Mouse (Mus musculus): ENCODE results near the gene Creg1. TPM values are rescaled to one million over a fixed set of nuclear protein-coding genes. Genes with fewer than 3 reads are reported as not detected.

Creg1 gene
- total RNA-seq, 2 experiments from 2014 or later, result 68.6 to 77.2 TPM

- no peak for DNase-seq (ENCODE audit: low spot score in 2 of 2)
Measured at GRCm38 (mm10) chr1:165781426-165781825, 17.9 kb downstream of the Creg1 start.

DNA sequence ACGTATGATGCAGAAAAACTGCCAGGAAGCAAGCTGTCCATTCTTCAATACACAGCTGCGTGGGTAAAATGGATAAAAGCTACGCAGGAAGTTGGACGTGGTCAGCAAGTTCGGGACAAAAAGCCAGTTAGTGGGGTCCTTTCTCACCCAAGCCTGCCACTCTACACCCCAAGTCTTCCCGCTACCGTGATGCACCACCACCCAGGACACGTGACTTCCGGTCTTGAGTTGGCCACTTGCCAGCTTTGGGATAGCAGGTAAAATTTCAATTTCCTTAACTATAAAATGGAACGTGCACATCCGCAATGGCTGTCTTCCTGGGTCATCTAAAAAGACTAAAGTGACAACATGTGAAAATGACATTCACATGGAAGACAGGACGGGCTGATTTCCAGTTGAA, 18.4 kb downstream of the Creg1 start:
- no peak for DNase-seq (ENCODE audit: low spot score in 2 of 2)

GRCm38 (mm10) chr1:165786296-165786695, 22.8 kb downstream of the Creg1 start:
- DNase-seq (ENCODE audit: low spot score in 2 of 2), result no peak

- DNase-seq (ENCODE audit: low spot score in 2 of 2), result no peak
Measured at GRCm38 (mm10) chr1:165788511-165788910, 25.0 kb downstream of the Creg1 start, which contains the start of gene Cd247. Gene Cd247, plus strand, starts transcription at chr1:165788681.

GRCm38 (mm10) chr1:165789066-165789660, 25.6 kb downstream of the Creg1 start:
- DNase-seq (ENCODE audit: low spot score in 2 of 2), result no peak

DNA sequence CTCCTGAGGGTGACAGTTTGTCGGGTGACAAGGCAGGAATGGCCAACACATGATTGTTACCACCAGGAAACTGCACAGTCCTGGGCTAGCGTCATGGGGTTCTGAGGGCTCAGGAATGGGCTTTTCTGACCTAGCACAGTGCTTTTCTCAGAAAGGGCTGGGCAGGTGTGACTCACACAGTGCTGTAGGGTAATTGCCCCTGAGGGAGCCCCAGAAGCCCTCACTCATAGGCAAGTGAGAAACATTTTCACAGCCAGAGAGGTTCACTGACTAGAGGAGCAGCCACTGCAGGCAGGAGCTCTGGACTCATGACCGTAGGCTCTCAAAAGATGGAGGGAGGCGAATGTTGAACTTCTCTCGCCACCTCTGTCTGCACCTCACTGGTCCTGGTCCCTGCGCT, 26.4 kb downstream of the Creg1 start:
- no peak for DNase-seq (ENCODE audit: low spot score in 2 of 2)

- DNase-seq (ENCODE audit: low spot score in 2 of 2), result no peak
Measured at GRCm38 (mm10) chr1:165790461-165791210, 27.1 kb downstream of the Creg1 start.

GRCm38 (mm10) chr1:165791411-165791810, 27.9 kb downstream of the Creg1 start:
- DNase-seq (ENCODE audit: low spot score in 2 of 2), result no peak

DNA sequence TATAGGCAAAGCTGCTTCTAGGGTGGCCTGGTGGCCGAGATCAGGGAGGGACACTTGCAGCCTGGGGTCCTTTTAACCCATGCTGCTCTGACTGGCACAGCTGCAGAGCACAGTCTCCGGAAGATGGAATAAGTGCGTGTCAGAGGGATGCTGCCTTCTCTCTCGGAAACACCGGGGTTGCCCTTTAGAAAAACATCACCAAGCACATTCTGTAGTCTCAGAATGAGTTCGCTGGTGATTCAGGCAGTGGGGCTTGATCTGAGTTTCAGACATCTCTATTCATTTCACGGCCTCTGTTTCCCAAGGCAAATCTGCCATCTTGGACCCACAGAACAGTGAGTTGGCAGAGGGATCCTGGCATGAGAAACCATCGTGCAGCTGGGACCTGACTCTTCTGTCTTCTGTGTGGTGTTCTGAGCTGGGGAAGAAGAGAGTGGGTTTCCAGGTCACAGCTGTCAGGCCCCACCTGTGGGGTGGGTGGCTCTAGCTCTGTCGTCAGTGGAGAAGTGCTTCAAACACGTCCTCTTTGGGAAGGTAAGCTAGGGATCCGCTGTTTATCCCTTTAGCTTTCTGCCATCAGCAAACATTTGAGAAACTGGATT, 38.3 kb downstream of the Creg1 start:
- DNase-seq (ENCODE audit: low spot score in 2 of 2), result no peak

- no peak for DNase-seq (ENCODE audit: low spot score in 2 of 2)
Measured at GRCm38 (mm10) chr1:165803107-165803506, 39.6 kb downstream of the Creg1 start.

GRCm38 (mm10) chr1:165804133-165804532, 40.6 kb downstream of the Creg1 start:
- DNase-seq (ENCODE audit: low spot score in 2 of 2), result no peak

- DNase-seq (ENCODE audit: low spot score in 2 of 2), result no peak
Measured at GRCm38 (mm10) chr1:165810633-165811032, 47.1 kb downstream of the Creg1 start.

DNA sequence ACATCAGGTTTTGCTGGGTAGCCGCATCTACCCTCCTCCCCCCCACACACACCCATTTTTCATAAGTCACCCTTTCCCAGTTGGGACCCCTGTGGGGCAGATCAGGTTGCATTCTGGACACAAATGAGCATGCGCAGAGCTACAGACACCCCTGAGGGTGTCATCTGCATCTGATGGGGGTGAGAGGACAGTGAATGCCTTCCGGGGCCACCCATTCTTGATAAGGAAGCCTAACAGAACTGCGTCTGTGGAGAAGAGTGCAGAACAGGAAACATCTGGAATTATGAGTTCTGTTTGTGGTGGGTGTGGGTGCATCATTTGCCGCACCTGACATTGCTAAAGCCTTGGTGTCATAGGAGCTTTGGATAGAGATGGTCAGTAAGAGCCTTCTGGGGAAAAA, 47.6 kb downstream of the Creg1 start:
- DNase-seq (ENCODE audit: low spot score in 2 of 2), result no peak

DNA sequence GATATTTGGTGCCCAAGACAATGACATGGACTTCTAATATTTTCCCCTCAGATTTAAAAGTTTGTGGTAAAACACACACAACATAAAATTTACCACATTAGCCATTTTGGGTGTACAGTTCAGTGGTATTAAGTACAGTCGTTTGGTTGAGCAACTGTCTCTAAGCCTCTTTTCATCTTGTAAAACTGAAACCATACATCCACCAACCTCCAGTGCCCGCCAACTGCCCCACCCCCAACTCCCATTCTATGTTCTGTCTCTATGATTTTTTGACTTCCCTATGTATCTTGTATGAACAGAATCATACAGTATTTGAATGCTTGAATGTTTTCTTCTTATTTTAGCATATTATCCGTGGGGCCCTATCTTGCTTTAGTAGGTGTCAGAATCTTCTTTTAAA, 49.2 kb downstream of the Creg1 start:
- no peak for DNase-seq (ENCODE audit: low spot score in 2 of 2)

- no peak for DNase-seq (ENCODE audit: low spot score in 2 of 2)
Measured at GRCm38 (mm10) chr1:165814116-165814515, 50.6 kb downstream of the Creg1 start.

DNA sequence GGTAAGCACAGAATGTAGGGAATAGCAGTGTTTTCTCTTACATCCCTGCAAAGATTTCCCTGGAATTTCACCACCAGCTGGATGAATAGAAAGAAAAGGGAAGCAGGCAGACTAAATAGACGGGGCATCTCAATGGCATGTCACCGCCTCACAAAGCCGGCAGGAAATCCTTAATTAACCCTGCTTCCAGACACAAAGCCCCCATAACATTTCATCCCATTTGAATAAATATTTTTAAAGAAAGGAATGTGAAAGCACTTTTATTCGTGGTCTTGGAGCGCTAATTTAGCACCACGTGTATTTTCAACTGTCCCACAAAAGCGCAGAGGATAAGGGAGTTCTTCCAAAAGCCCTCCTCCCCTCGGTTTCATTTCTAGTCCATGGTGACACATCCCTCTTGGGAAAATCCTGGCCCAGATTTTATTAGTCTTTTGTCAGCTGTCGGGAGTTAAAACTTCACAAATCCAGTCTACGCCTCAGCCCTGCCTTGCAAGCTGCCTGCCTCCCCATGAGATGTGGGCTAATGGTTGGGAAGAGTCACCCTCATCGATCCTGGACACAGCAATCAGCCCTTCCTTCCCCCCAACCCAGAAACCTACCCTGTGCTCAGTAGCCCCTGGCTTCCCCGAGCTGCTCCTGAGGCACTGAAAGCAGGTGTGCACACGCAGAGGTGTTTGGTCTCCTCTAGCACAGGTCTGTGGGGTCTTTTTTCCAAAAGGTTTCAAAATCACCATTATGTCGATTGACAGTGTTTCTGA, 51.2 kb downstream of the Creg1 start:
- no peak for DNase-seq (ENCODE audit: low spot score in 2 of 2)

- no peak for DNase-seq (ENCODE audit: low spot score in 2 of 2)
Measured at GRCm38 (mm10) chr1:165816391-165816790, 52.8 kb downstream of the Creg1 start.

GRCm38 (mm10) chr1:165817264-165817663, 53.7 kb downstream of the Creg1 start:
- DNase-seq (ENCODE audit: low spot score in 2 of 2), result no peak

GRCm38 (mm10) chr1:165818145-165818860, 54.8 kb downstream of the Creg1 start:
- no peak for DNase-seq (ENCODE audit: low spot score in 2 of 2)

DNA sequence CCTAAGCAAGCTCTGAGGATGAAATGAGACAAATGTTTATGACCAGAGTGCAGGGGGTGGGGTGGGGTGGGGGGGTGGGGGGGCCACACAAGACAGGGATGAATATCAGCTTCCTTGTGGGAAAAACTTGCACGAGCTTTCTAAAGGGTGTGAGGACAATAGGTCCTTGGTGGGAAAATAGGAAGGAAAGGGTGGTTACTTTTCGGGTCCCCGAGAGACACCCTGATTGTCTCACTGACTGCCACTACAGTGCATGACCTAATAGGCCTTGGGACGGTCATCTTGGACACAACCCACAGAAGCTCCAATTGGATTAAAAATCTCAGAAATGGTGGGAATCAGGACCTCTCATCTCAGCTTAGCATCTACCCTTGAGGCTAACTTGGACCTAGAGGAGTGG, 55.6 kb downstream of the Creg1 start:
- no peak for DNase-seq (ENCODE audit: low spot score in 2 of 2)

DNA sequence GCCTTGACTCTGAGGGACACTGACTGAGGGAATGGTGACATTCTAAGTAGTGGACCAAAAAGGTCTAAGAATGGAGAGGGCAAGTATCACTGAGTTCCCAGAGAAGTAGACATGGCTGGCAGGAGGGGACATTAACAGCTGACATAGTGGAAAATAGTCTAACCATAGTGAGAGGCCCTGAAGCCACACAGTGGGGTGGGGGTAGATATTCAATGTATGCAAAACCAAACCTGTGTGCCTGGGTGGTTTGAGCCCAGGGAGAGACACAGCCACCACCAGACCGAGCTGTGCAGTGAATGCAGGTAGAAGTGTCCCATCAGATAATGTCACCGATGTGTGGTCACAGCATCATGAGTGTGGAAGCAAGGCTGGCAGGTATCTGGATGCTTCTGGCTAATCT, 58.5 kb downstream of the Creg1 start:
- DNase-seq (ENCODE audit: low spot score in 2 of 2), result no peak
